Mouse (Mus musculus) midbrain, embryonic 16.5 days (tissue): Measurements from ENCODE around the gene Tle6. TPM values are rescaled to one million over a fixed set of nuclear protein-coding genes. Genes with fewer than 3 reads are reported as not detected.

Experiments used
- ATAC-seq: fragments of 200-750 bp; cut with Nextera tagmentation; 2 replicates; pipeline ENCODE4 v1.8.0; 2017; ENCODE audit warnings: moderate TSS enrichment
- H3K27ac ChIP-seq: fragments of 300-500 bp; sonication (generic); 2 replicates; pipeline ENCODE4 v1.5.1; 2014; ENCODE audit warnings: mild to moderate bottlenecking, low read length, mixed read lengths
- H3K27me3 ChIP-seq: fragments of 300-500 bp; sonication (generic); 2 replicates; pipeline ENCODE4 v1.6.1; 2014; ENCODE audit warnings: low read depth, low read length, mixed read lengths; ENCODE audit not compliant: control insufficient read depth, insufficient read depth
- H3K36me3 ChIP-seq: fragments of 300-500 bp; sonication (generic); 2 replicates; pipeline ENCODE4 v1.6.1; 2014; ENCODE audit warnings: mild to moderate bottlenecking, low read length, moderate library complexity, mixed read lengths; ENCODE audit not compliant: control insufficient read depth, insufficient read depth
- H3K4me1 ChIP-seq: fragments of 300-500 bp; sonication (generic); 2 replicates; pipeline ENCODE4 v1.6.1; 2014; ENCODE audit warnings: mild to moderate bottlenecking, low read length, mixed read lengths; ENCODE audit not compliant: control insufficient read depth, insufficient read depth
- H3K4me2 ChIP-seq: fragments of 300-500 bp; sonication (generic); 2 replicates; pipeline ENCODE4 v1.6.1; 2014; ENCODE audit warnings: mild to moderate bottlenecking, low read length, mixed read lengths
- H3K4me3 ChIP-seq: fragments of 300-500 bp; sonication (generic); 2 replicates; pipeline ENCODE4 v1.5.1; 2014; ENCODE audit warnings: low read depth, mild to moderate bottlenecking, low read length, moderate library complexity, mixed read lengths
- H3K9ac ChIP-seq: fragments of 300-500 bp; sonication (generic); 2 replicates; pipeline ENCODE4 v1.6.1; 2014; ENCODE audit warnings: low read depth, low read length, mixed read lengths
- H3K9me3 ChIP-seq: fragments of 300-500 bp; sonication (generic); replicated peaks from 2 replicates; pipeline ENCODE4 v1.6.1; 2014; ENCODE audit warnings: mild to moderate bottlenecking, low read length, mixed read lengths; ENCODE audit not compliant: control insufficient read depth, poor library complexity, severe bottlenecking
- WGBS: fragments of 180-500 bp; shearing (Covaris S2); extraction: QIAGEN DNeasy Blood & Tissue Kit; methylation state at CpG from one replicate; pipeline ENCODE4 v1.1.7; 2014; 5-methylcytosine and 5-hydroxymethylcytosine counted together
- polyA plus RNA-seq: library from polyadenylated mRNA; unstranded; fragments of >200 nt; fragmentation: Nextera tagmentation; extraction: Ambion mirVana; gene quantifications from 2 replicates; pipeline ENCODE4 v1.2.1, GENCODE M21; 2015

Tle6 gene
- polyA plus RNA-seq, 1 experiment from 2014 or later: 4.3 TPM

DNA sequence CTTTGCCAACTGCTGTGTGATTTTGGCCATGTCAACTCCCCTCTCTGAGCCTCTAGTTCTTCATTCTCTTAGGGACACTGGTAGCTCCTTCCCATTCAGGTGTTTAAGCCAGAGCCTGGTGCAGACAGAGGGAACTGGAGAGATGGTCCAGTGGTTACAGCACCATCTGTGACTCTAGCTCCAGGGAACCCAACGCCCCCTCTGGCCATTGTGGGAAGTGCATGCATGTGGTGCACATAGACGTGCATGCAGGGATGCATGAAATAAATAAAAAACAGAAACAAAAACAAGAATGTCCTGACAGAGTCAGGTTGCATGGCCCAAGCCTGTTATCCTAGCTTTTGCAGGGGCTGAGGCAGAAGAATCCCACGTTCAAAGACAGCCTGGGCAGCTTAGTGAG lies 44.6 kb downstream of the Tle6 start:
- ATAC-seq: no peak
- Histone ChIP-seq H3K9me3 (no peaks in the 10 kb centered on the region), H3K27me3 (no peaks in the 10 kb centered on the region), H3K9ac (no peak overlapping the region), H3K27ac (no peak overlapping the region), H3K4me2 (no peak overlapping the region), H3K36me3 (no peaks in the 10 kb centered on the region), H3K4me3 (no peak overlapping the region), H3K4me1 (peaks cover 11% of the 10 kb centered on the region)
- 74% methylated on average over 3 of the region's 3 CpGs for WGBS

DNA sequence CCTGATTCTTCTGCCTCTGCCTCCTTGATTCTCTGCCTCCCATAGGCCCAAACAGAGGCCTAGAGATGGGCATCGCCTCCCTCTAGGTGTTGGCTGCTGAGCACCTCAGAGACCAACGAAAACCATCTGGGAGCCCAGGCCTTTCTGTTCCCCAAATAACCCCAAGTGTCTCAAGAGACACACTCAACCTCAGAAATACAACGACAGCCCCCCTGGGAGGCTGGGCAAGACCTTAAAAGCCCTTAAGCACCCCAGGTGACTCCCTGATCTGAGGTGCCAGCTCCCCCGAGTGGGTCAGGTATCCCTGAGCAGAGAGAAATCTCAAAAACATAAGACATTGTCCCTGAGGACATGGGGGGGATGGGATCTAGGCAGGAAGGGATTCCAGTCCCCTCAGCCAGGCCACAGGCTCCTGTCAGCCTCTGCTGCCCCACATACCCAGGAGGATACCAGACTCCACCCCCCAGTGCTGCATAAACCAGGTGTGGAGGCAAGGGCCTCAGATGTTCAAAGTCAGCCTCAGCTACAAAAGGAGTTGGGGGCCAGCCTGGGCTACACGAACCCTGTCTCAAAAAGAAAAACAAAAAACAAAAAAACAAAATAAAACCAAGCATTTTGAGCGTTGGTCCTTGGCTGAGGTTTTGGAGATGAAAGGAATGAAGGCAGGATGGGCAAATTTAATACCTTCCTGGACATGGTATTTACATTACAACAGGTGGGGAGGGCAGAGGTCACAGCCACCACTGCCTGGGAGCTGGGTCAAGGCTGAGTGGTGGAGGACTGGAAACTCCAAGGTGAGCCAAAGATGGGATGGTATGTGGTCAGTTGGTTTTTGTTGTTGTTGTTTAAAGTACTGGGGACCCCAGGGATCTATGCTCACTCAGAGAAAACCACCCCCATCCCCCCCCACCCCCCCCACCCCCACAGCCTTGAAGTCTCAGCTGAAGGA lies 46.8 kb downstream of the Tle6 start:
- no peak overlapping the region for H3K4me3 ChIP-seq
- 85% methylated on average over 6 of the region's 6 CpGs for WGBS
- H3K36me3 ChIP-seq: no peaks in the 10 kb centered on the region
- H3K27me3 ChIP-seq: no peaks in the 10 kb centered on the region
- no peaks in the 10 kb centered on the region for H3K9me3 ChIP-seq
- H3K9ac ChIP-seq: no peak overlapping the region
- H3K4me2 ChIP-seq: no peak overlapping the region
- H3K4me1 ChIP-seq: peaks cover 2% of the 10 kb centered on the region; the same call in 1 of the 2 replicates
- no peak overlapping the region for H3K27ac ChIP-seq
- no peak for ATAC-seq

DNA sequence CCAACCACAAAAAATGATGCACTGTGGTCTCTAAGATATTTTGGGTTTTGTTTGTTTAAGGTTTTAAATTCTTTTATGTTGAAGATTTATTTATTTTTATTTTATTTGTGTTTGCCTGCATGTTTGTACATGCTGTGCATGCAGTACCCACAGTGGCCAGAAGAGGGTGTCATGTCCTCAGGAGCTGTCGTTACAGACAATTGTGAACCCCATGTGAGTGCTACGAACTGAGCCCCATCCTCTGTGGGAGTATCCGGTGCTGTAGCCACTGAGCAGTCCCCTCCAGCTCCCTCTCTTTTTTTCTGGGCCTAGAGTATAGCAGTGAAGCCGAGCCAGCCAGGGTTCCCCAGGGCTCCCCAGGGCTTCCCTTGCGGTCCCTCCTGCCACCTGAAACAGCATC lies 47.6 kb downstream of the Tle6 start:
- no peak overlapping the region for H3K9ac ChIP-seq
- H3K9me3 ChIP-seq: no peaks in the 10 kb centered on the region
- H3K4me3 ChIP-seq: no peak overlapping the region
- H3K27ac ChIP-seq: no peak overlapping the region
- no peaks in the 10 kb centered on the region for H3K27me3 ChIP-seq
- H3K4me2 ChIP-seq: no peak overlapping the region
- ATAC-seq: no peak
- no peaks in the 10 kb centered on the region for H3K36me3 ChIP-seq
- no peaks in the 10 kb centered on the region; the same call in 1 of the 2 replicates for H3K4me1 ChIP-seq
- 87% methylated on average over 5 of the region's 5 CpGs for WGBS

DNA sequence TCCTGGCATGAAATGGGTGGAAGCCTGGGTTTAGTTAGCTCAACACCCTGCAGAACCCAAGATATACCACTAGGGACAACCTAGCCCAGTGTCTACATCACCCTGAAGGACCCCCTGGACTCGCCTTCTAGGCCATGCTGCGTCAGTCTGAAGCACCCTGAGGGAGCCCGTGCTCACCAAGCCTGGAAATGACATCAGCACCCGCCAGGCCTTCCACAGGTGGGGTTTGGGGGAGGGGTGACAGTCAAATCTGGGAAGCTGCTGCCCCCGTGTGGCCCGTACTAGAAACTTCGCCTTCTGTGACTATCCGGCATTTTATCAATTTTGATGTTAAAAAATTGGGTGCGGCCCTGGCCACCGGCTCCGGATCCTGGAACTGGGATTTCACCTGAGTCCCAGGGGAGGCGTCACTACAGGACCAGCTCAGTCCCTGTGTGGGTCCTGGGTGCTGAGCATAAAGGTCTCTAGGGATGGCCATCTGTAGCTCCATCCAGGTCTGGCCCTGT lies 49.2 kb downstream of the Tle6 start:
- peak overlapping the region; percentile 46 for H3K4me2 ChIP-seq
- ATAC-seq: peak; percentile 85
- WGBS: 4% methylated on average over 12 of the region's 12 CpGs
- peak overlapping the region; percentile 38; the same call in 1 of the 2 replicates for H3K27ac ChIP-seq
- H3K9ac ChIP-seq: peak overlapping the region; percentile 56; the same call in 1 of the 2 replicates
- no peaks in the 10 kb centered on the region for H3K27me3 ChIP-seq
- H3K36me3 ChIP-seq: no peaks in the 10 kb centered on the region
- peak overlapping the region; percentile 8; the same call in 1 of the 2 replicates for H3K4me3 ChIP-seq
- no peaks in the 10 kb centered on the region; the same call in 1 of the 2 replicates for H3K4me1 ChIP-seq
- no peaks in the 10 kb centered on the region for H3K9me3 ChIP-seq

- WGBS: 11% methylated on average over 7 of the region's 7 CpGs
- Histone ChIP-seq H3K27me3 (no peaks in the 10 kb centered on the region), H3K36me3 (no peaks in the 10 kb centered on the region), H3K9ac (no peak overlapping the region), H3K4me2 (no peak overlapping the region), H3K27ac (no peak overlapping the region), H3K4me3 (no peak overlapping the region), H3K4me1 (no peaks in the 10 kb centered on the region; the same call in 1 of the 2 replicates), H3K9me3 (no peaks in the 10 kb centered on the region)
- no peak for ATAC-seq
These were observed 50.6 kb downstream of the Tle6 start for GRCm38 (mm10) chr10:81550257-81550656.

GRCm38 (mm10) chr10:81548944-81549343 lies 51.9 kb downstream of the Tle6 start:
- Histone ChIP-seq H3K4me1 (peaks cover 2% of the 10 kb centered on the region), H3K9ac (no peak overlapping the region), H3K27ac (no peak overlapping the region), H3K27me3 (no peaks in the 10 kb centered on the region), H3K36me3 (no peaks in the 10 kb centered on the region), H3K4me3 (no peak overlapping the region), H3K9me3 (no peaks in the 10 kb centered on the region), H3K4me2 (no peak overlapping the region)
- 85% methylated on average over 5 of the region's 5 CpGs for WGBS
- no peak for ATAC-seq

DNA sequence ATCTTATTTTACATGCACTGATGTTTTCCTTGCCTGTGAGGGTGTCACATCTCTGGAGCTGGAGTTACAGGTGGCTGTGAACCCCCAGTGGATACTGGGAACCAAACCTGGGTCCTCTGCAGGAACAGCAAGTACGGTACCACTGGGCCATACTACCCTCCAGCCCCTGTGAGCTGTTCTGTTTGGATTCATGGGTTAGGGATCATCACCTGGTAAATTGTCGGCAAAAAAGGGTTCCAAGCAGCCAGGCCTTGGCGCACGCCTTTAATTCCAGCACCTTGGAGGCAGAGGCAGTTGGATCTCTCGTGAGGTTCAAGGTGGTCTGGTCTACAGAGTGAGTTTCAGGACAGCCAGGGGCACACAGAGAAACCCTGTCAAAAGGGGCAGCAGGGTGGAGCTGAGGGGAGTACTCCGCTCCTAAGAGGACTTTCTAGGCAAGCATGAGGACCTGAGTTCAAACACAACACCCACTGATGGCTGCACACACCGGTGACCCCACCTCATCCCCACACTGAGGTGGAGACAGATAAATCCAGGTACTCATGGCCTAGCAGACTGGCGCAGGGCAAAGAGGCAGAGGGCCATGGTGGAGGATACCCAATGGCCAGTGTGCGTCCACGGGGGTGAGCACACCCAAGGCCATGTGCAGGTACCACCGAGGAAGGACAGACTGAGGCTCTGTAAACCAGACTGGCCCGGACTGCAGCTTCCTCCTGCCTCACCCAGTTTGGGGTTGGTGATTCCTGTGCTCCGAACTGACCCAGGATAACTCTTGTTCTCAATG lies 53.9 kb downstream of the Tle6 start:
- Histone ChIP-seq H3K27me3 (no peaks in the 10 kb centered on the region), H3K36me3 (no peaks in the 10 kb centered on the region), H3K4me2 (no peak overlapping the region), H3K9ac (no peak overlapping the region), H3K27ac (no peak overlapping the region), H3K9me3 (no peaks in the 10 kb centered on the region), H3K4me3 (no peak overlapping the region), H3K4me1 (peaks cover 20% of the 10 kb centered on the region)
- ATAC-seq: no peak
- WGBS: 89% methylated on average over 13 of the region's 13 CpGs

DNA sequence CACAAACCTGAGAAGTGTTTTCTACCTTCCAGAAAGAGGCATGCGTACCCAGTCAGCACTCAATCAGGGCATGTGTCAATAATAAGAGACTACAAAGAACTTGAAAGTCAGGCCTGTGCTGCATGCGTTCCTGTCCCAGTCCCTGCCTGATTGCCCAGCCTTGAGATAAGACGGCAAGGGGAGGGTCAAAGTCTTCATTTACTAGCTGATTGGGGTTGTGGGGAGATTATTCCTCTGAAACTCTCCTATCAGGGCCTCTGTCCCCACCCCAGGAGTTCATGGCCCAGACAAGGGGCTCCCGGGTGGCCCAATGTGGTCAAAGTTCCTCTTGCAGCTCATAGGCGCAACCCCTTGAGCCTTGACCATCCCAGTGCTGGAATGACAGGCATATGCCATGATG lies 54.5 kb downstream of the Tle6 start:
- 86% methylated on average over 5 of the region's 5 CpGs for WGBS
- Histone ChIP-seq H3K27ac (no peak overlapping the region), H3K4me3 (no peak overlapping the region), H3K9ac (no peak overlapping the region), H3K4me2 (no peak overlapping the region), H3K36me3 (no peaks in the 10 kb centered on the region), H3K9me3 (no peaks in the 10 kb centered on the region), H3K27me3 (no peaks in the 10 kb centered on the region), H3K4me1 (peaks cover 23% of the 10 kb centered on the region)
- no peak for ATAC-seq
